Comparison of ENCODE assay signal across 15 mouse cellular contexts in genomic region chr1:158386781-158387180, GRCm38 (mm10). TPM values are rescaled to one million over a fixed set of nuclear protein-coding genes. Genes with fewer than 3 reads are reported as not detected.
DNase-seq lines count a peak whose midpoint lies in the region; ATAC-seq lines count a peak whose summit lies in the region.
"Had no signal": no experiment of that assay in that cellular context is flagged by ENCODE, and none has a peak within 500 bp of the region (broad histone marks: within the 10 kb centered on the region; RNA-seq: fewer than 3 reads in every experiment).

No protein-coding gene starts in this region.

- peaks cover 26% of the 10 kb centered on the region for H3K36me3 ChIP-seq in forebrain, embryonic 13.5 days (ENCODE audit: poor library complexity, severe bottlenecking)
- no peaks in the 10 kb centered on the region for H3K36me3 ChIP-seq in forebrain, embryonic 11.5 days (ENCODE audit: control insufficient read depth, insufficient read depth, low read length)
- peaks cover 10% of the 10 kb centered on the region; the same call in 1 of the 2 replicates for H3K36me3 ChIP-seq in midbrain, embryonic 10.5 days
- peaks cover 12% of the 10 kb centered on the region for H3K36me3 ChIP-seq in midbrain, embryonic 14.5 days (ENCODE audit: control insufficient read depth, insufficient read depth, low read length)
- no peaks in the 10 kb centered on the region for H3K36me3 ChIP-seq in neural tube, embryonic 12.5 days

- no peak overlapping the region for H3K4me2 ChIP-seq in forebrain, embryonic 13.5 days
- H3K4me2 ChIP-seq in forebrain, embryonic 11.5 days (ENCODE audit: low read depth, low read length, severe bottlenecking) = no peak overlapping the region
- H3K4me2 ChIP-seq in midbrain, embryonic 14.5 days (ENCODE audit: low read length) = no peak overlapping the region
- H3K4me2 ChIP-seq in neural tube, embryonic 12.5 days (replicated peaks) = no peak overlapping the region

- no peaks in the 10 kb centered on the region for H3K27me3 ChIP-seq in forebrain, embryonic 13.5 days
- no peaks in the 10 kb centered on the region for H3K27me3 ChIP-seq in forebrain, embryonic 11.5 days (ENCODE audit: control insufficient read depth, insufficient read depth, low read length)
- H3K27me3 ChIP-seq in midbrain, embryonic 10.5 days (ENCODE audit: low read depth, poor library complexity, severe bottlenecking) = no peaks in the 10 kb centered on the region
- H3K27me3 ChIP-seq in midbrain, embryonic 14.5 days (ENCODE audit: control insufficient read depth, insufficient read depth, low read length) = no peaks in the 10 kb centered on the region
- H3K27me3 ChIP-seq in neural tube, embryonic 12.5 days (replicated peaks) = no peaks in the 10 kb centered on the region

- H3K4me1 ChIP-seq in forebrain, embryonic 13.5 days = peaks cover 14% of the 10 kb centered on the region
- H3K4me1 ChIP-seq in forebrain, embryonic 11.5 days (replicated peaks; ENCODE audit: control insufficient read depth, insufficient read depth, low read length) = peaks cover 5% of the 10 kb centered on the region; the same call in 1 of the 2 replicates
- peaks cover 16% of the 10 kb centered on the region for H3K4me1 ChIP-seq in midbrain, embryonic 10.5 days
- peaks cover 3% of the 10 kb centered on the region; the same call in 1 of the 2 replicates for H3K4me1 ChIP-seq in midbrain, embryonic 14.5 days (ENCODE audit: control insufficient read depth, insufficient read depth, low read length)
- H3K4me1 ChIP-seq in neural tube, embryonic 12.5 days = peaks cover 18% of the 10 kb centered on the region; the same call in 1 of the 2 replicates

- H3K27ac ChIP-seq in forebrain, embryonic 13.5 days = 0 out of 2 replicates have a peak overlapping the region, but pooled peaks have one; percentile 1
- no peak overlapping the region for H3K27ac ChIP-seq in forebrain, embryonic 11.5 days (ENCODE audit: low read depth, low read length)
- H3K27ac ChIP-seq in midbrain, embryonic 10.5 days (replicated peaks) = peak overlapping the region; percentile 49; the same call in 1 of the 2 replicates
- no peak overlapping the region for H3K27ac ChIP-seq in midbrain, embryonic 14.5 days (replicated peaks; ENCODE audit: low read depth, low read length)
- no peak overlapping the region for H3K27ac ChIP-seq in neural tube, embryonic 12.5 days

- H3K9me3 ChIP-seq in forebrain, embryonic 13.5 days (replicated peaks) = no peaks in the 10 kb centered on the region
- H3K9me3 ChIP-seq in forebrain, embryonic 11.5 days (ENCODE audit: control insufficient read depth, low read length) = no peaks in the 10 kb centered on the region
- H3K9me3 ChIP-seq in midbrain, embryonic 10.5 days (replicated peaks) = no peaks in the 10 kb centered on the region
- no peaks in the 10 kb centered on the region for H3K9me3 ChIP-seq in midbrain, embryonic 14.5 days (ENCODE audit: control insufficient read depth, low read length)
- no peaks in the 10 kb centered on the region for H3K9me3 ChIP-seq in neural tube, embryonic 12.5 days

- H3K4me3 ChIP-seq in forebrain, embryonic 13.5 days = no peak overlapping the region
- H3K4me3 ChIP-seq in forebrain, embryonic 11.5 days (ENCODE audit: low read depth, low read length) = no peak overlapping the region
- no peak overlapping the region for H3K4me3 ChIP-seq in midbrain, embryonic 10.5 days
- no peak overlapping the region for H3K4me3 ChIP-seq in midbrain, embryonic 14.5 days (replicated peaks; ENCODE audit: low read depth, low read length)
- H3K4me3 ChIP-seq in neural tube, embryonic 12.5 days = no peak overlapping the region
- H3K4me3 ChIP-seq: erythroblast, embryonic 14.5 days had no signal

- no peak for DNase-seq in forebrain, embryonic 11.5 days (ENCODE audit: low spot score)
- peak; percentile 15 for DNase-seq in midbrain, embryonic 10.5 days (ENCODE audit: low spot score)
- DNase-seq in midbrain, embryonic 14.5 days = no peak
- peak; percentile 39 for DNase-seq in ZHBTc4 (ENCODE audit: low read depth, low spot score)
- no peak for DNase-seq in urinary bladder, postnatal 25 days (ENCODE audit: low spot score)
- DNase-seq: B cell, adult 2 months; cerebellum, adult 9-10 months; heart, adult 11 months; liver; liver, postnatal 0 days; right cerebral cortex, postnatal 14 days had no signal

- no peak overlapping the region for H3K9ac ChIP-seq in forebrain, embryonic 13.5 days
- H3K9ac ChIP-seq in forebrain, embryonic 11.5 days (ENCODE audit: low read length) = no peak overlapping the region
- no peak overlapping the region for H3K9ac ChIP-seq in midbrain, embryonic 14.5 days (replicated peaks; ENCODE audit: low read length)
- H3K9ac ChIP-seq in neural tube, embryonic 12.5 days = no peak overlapping the region
- H3K9ac ChIP-seq: liver, postnatal 0 days had no signal

- ATAC-seq in forebrain, embryonic 13.5 days = no peak
- no peak for ATAC-seq in forebrain, embryonic 11.5 days (replicated peaks; ENCODE audit: low FRiP score)
- ATAC-seq in midbrain, embryonic 14.5 days (ENCODE audit: low FRiP score, low TSS enrichment) = no peak
- ATAC-seq in neural tube, embryonic 12.5 days (ENCODE audit: low FRiP score, low read depth) = peak; percentile 38; the same call in 1 of the 2 replicates
- ATAC-seq in inflammation-experienced regulatory T-cells, adult 6 months = no peak
- ATAC-seq: liver, postnatal 0 days had no signal

- 21% methylated on average over 3 of the region's 3 CpGs for WGBS in forebrain, embryonic 13.5 days
- WGBS in forebrain, embryonic 11.5 days = 30% methylated on average over 3 of the region's 3 CpGs
- WGBS in midbrain, embryonic 10.5 days = 38% methylated on average over 3 of the region's 3 CpGs
- 19% methylated on average over 3 of the region's 3 CpGs for WGBS in midbrain, embryonic 14.5 days
- 24% methylated on average over 3 of the region's 3 CpGs for WGBS in neural tube, embryonic 12.5 days

RNA-seq across cellular contexts. Expression of gene Astn1, which starts 24.7 kb away (rescaled TPM):
- 24.7 and 28.5 TPM in 2 replicates for polyA plus RNA-seq in forebrain, embryonic 13.5 days (2015; fragmentation: Nextera tagmentation; extraction: Ambion mirVana)
- polyA plus RNA-seq in forebrain, embryonic 11.5 days (2014; fragmentation: Nextera tagmentation; extraction: Ambion mirVana) = 19.2 and 19.5 TPM in 2 replicates
- 9.4 and 15.0 TPM in 2 replicates for polyA plus RNA-seq in midbrain, embryonic 10.5 days (2016; fragmentation: Nextera tagmentation; extraction: Ambion mirVana)
- 54.8 and 59.6 TPM in 2 replicates for polyA plus RNA-seq in midbrain, embryonic 14.5 days (2014; fragmentation: Nextera tagmentation; extraction: Ambion mirVana)
- 16.4 and 19.5 TPM in 2 replicates for polyA plus RNA-seq in neural tube, embryonic 12.5 days (2016; fragmentation: Nextera tagmentation; extraction: Ambion mirVana)
- polyA plus RNA-seq in inflammation-experienced regulatory T-cells, adult 6 months (2017; shearing (Covaris generic)) = not detected
- polyA plus RNA-seq: liver, postnatal 0 days had no signal

RNA-seq across cellular contexts. Expression of gene Brinp2, which starts 30.7 kb away (rescaled TPM):
- 19.0 and 27.1 TPM in 2 replicates for polyA plus RNA-seq in forebrain, embryonic 13.5 days (2015; fragmentation: Nextera tagmentation; extraction: Ambion mirVana)
- polyA plus RNA-seq in forebrain, embryonic 11.5 days (2014; fragmentation: Nextera tagmentation; extraction: Ambion mirVana) = 6.2 and 7.1 TPM in 2 replicates
- 1.3 and 3.8 TPM in 2 replicates for polyA plus RNA-seq in midbrain, embryonic 10.5 days (2016; fragmentation: Nextera tagmentation; extraction: Ambion mirVana)
- polyA plus RNA-seq in midbrain, embryonic 14.5 days (2014; fragmentation: Nextera tagmentation; extraction: Ambion mirVana) = 27.1 and 27.6 TPM in 2 replicates
- polyA plus RNA-seq in neural tube, embryonic 12.5 days (2016; fragmentation: Nextera tagmentation; extraction: Ambion mirVana) = 6.1 and 7.1 TPM in 2 replicates
- not detected for polyA plus RNA-seq in inflammation-experienced regulatory T-cells, adult 6 months (2017; shearing (Covaris generic))
- polyA plus RNA-seq: erythroblast, embryonic 14.5 days; liver, postnatal 0 days had no signal

Comparison
In these comparisons a context has a peak if more than half of its experiments do, and no peak if none do; other contexts are left out.
1. H3K27ac ChIP-seq: peak in forebrain, embryonic 13.5 days (single experiment) and midbrain, embryonic 10.5 days (single experiment); none in forebrain, embryonic 11.5 days (single experiment), midbrain, embryonic 14.5 days (single experiment) and neural tube, embryonic 12.5 days (single experiment).
2. DNase-seq: peak in midbrain, embryonic 10.5 days (single experiment) and ZHBTc4 (single experiment); none in forebrain, embryonic 11.5 days (single experiment), midbrain, embryonic 14.5 days (single experiment) and urinary bladder, postnatal 25 days (single experiment).
3. RNA of gene Astn1, which starts 24.7 kb away (polyA plus RNA-seq): 54.8 to 59.6 TPM in midbrain, embryonic 14.5 days, 24.7 to 28.5 TPM in forebrain, embryonic 13.5 days, 19.2 to 19.5 TPM in forebrain, embryonic 11.5 days, 16.4 to 19.5 TPM in neural tube, embryonic 12.5 days and 9.4 to 15.0 TPM in midbrain, embryonic 10.5 days; not detected in inflammation-experienced regulatory T-cells, adult 6 months; every median in the first group is over 10 times any median in the second.